Mouse (Mus musculus) limb, embryonic 11.5 days (tissue): ENCODE measurements around the gene 1700021F07Rik. TPM values are rescaled to one million over a fixed set of nuclear protein-coding genes. Genes with fewer than 3 reads are reported as not detected.
A peak's percentile ranks its signal among the peaks of the same experiment; 100 is the strongest.

Experiments used
- ATAC-seq: fragments of 200-750 bp; cut with Nextera tagmentation; 2 replicates; pipeline ENCODE4 v1.8.0; 2017; ENCODE audit warnings: low read depth; ENCODE audit not compliant: insufficient number of reproducible peaks, low FRiP score, low TSS enrichment
- DNase-seq: peaks from one replicate; pipeline ENCODE4 v3.0.0-alpha.2; 2015; ENCODE audit warnings: low spot score
- H3K27ac ChIP-seq: fragments of 300-500 bp; sonication (generic); replicated peaks from 2 replicates; pipeline ENCODE4 v1.5.1; 2014; ENCODE audit warnings: low read depth, mild to moderate bottlenecking, low read length
- H3K27me3 ChIP-seq: fragments of 300-500 bp; sonication (generic); 2 replicates; pipeline ENCODE4 v1.6.1; 2014; ENCODE audit warnings: mild to moderate bottlenecking, low read length, mixed read lengths; ENCODE audit not compliant: control insufficient read depth, insufficient read depth
- H3K36me3 ChIP-seq: fragments of 300-500 bp; sonication (generic); 2 replicates; pipeline ENCODE4 v1.6.1; 2014; ENCODE audit warnings: mild to moderate bottlenecking, low read length, moderate library complexity, mixed read lengths; ENCODE audit not compliant: control insufficient read depth, insufficient read depth
- H3K4me1 ChIP-seq: fragments of 300-500 bp; sonication (generic); 2 replicates; pipeline ENCODE4 v1.6.1; 2014; ENCODE audit warnings: low read length, mixed read lengths; ENCODE audit not compliant: control insufficient read depth, insufficient read depth
- H3K4me2 ChIP-seq: fragments of 300-500 bp; sonication (generic); 2 replicates; pipeline ENCODE4 v1.6.1; 2014; ENCODE audit warnings: low read depth, mild to moderate bottlenecking, moderate library complexity; ENCODE audit not compliant: severe bottlenecking
- H3K4me3 ChIP-seq: fragments of 300-500 bp; sonication (generic); 2 replicates; pipeline ENCODE4 v1.5.1; 2014; ENCODE audit warnings: low read depth, low read length
- H3K9ac ChIP-seq: fragments of 300-500 bp; sonication (generic); 2 replicates; pipeline ENCODE4 v1.6.1; 2014; ENCODE audit warnings: mild to moderate bottlenecking, low read length
- H3K9me3 ChIP-seq: fragments of 300-500 bp; sonication (generic); 2 replicates; pipeline ENCODE4 v1.6.1; 2016; ENCODE audit warnings: low read length; ENCODE audit not compliant: control insufficient read depth
- WGBS: fragments of 180-500 bp; shearing (Covaris S2); extraction: QIAGEN DNeasy Blood & Tissue Kit; methylation state at CpG from one replicate; pipeline ENCODE4 v1.1.7; 2014; 5-methylcytosine and 5-hydroxymethylcytosine counted together
- polyA plus RNA-seq: library from polyadenylated mRNA; unstranded; fragments of >200 nt; fragmentation: Nextera tagmentation; extraction: Ambion mirVana; gene quantifications from 2 replicates; pipeline ENCODE4 v1.2.1, GENCODE M21; 2014

Gene 1700021F07Rik
- polyA plus RNA-seq, 1 experiment from 2014 or later: not detected

- H3K4me3 ChIP-seq: no peak overlapping the region
- ATAC-seq (no peak; the same call in 1 of the 2 replicates), DNase-seq (peak; percentile 39)
- H3K4me1 ChIP-seq: peaks cover 19% of the 10 kb centered on the region
- no peaks in the 10 kb centered on the region for H3K27me3 ChIP-seq
- 0 out of 2 replicates have a peak overlapping the region, but pooled peaks have one; percentile 20 for H3K4me2 ChIP-seq
- no peaks in the 10 kb centered on the region for H3K9me3 ChIP-seq
- 0 out of 2 replicates have a peak overlapping the region, but pooled peaks have one; percentile 8 for H3K27ac ChIP-seq
- WGBS: 37% methylated on average over 15 of the region's 15 CpGs
- H3K9ac ChIP-seq: no peak overlapping the region
- H3K36me3 ChIP-seq: no peaks in the 10 kb centered on the region
These were observed 10.5 kb downstream of the 1700021F07Rik start for GRCm38 (mm10) chr2:173532711-173533462.

- no peaks in the 10 kb centered on the region for H3K36me3 ChIP-seq
- no peak for DNase-seq
- no peak overlapping the region for H3K4me3 ChIP-seq
- no peaks in the 10 kb centered on the region for H3K9me3 ChIP-seq
- H3K4me2 ChIP-seq: no peak overlapping the region
- no peak overlapping the region for H3K27ac ChIP-seq
- 76% methylated on average over 7 of the region's 7 CpGs for WGBS
- no peaks in the 10 kb centered on the region for H3K27me3 ChIP-seq
- H3K9ac ChIP-seq: no peak overlapping the region
- H3K4me1 ChIP-seq: peaks cover 19% of the 10 kb centered on the region
- no peak for ATAC-seq
These were observed 12.2 kb downstream of the 1700021F07Rik start for GRCm38 (mm10) chr2:173534581-173534980.

- ATAC-seq: no peak
- Histone ChIP-seq H3K4me3 (no peak overlapping the region), H3K27me3 (no peaks in the 10 kb centered on the region), H3K4me1 (peaks cover 23% of the 10 kb centered on the region), H3K27ac (no peak overlapping the region), H3K4me2 (no peak overlapping the region), H3K36me3 (no peaks in the 10 kb centered on the region), H3K9me3 (no peaks in the 10 kb centered on the region), H3K9ac (no peak overlapping the region)
- 88% methylated on average over 18 of the region's 18 CpGs for WGBS
- DNase-seq: no peak
These were observed 13.0 kb downstream of the 1700021F07Rik start for GRCm38 (mm10) chr2:173535390-173535789.

GRCm38 (mm10) chr2:173535886-173536285, 13.5 kb downstream of the 1700021F07Rik start:
- DNase-seq (no peak), ATAC-seq (no peak)
- Histone ChIP-seq H3K9me3 (no peaks in the 10 kb centered on the region), H3K9ac (no peak overlapping the region), H3K36me3 (no peaks in the 10 kb centered on the region), H3K4me3 (no peak overlapping the region), H3K27me3 (no peaks in the 10 kb centered on the region), H3K27ac (no peak overlapping the region), H3K4me2 (no peak overlapping the region), H3K4me1 (peaks cover 23% of the 10 kb centered on the region)
- WGBS: 92% methylated on average over 9 of the region's 9 CpGs

GRCm38 (mm10) chr2:173539781-173540180, 17.4 kb downstream of the 1700021F07Rik start:
- ATAC-seq (no peak), DNase-seq (no peak)
- no peaks in the 10 kb centered on the region for H3K27me3 ChIP-seq
- 63% methylated on average over 15 of the region's 15 CpGs for WGBS
- H3K9ac ChIP-seq: no peak overlapping the region
- H3K27ac ChIP-seq: no peak overlapping the region
- no peak overlapping the region for H3K4me2 ChIP-seq
- no peaks in the 10 kb centered on the region for H3K36me3 ChIP-seq
- no peak overlapping the region for H3K4me3 ChIP-seq
- H3K4me1 ChIP-seq: 0 out of 2 replicates have a peak, but pooled peaks cover 4% of the 10 kb centered on the region
- H3K9me3 ChIP-seq: no peaks in the 10 kb centered on the region

GRCm38 (mm10) chr2:173541748-173542147, 19.4 kb downstream of the 1700021F07Rik start:
- ATAC-seq (no peak), DNase-seq (no peak)
- H3K4me1 ChIP-seq: 0 out of 2 replicates have a peak, but pooled peaks cover 4% of the 10 kb centered on the region
- no peaks in the 10 kb centered on the region for H3K36me3 ChIP-seq
- H3K4me2 ChIP-seq: no peak overlapping the region
- no peak overlapping the region for H3K27ac ChIP-seq
- no peaks in the 10 kb centered on the region for H3K9me3 ChIP-seq
- H3K9ac ChIP-seq: no peak overlapping the region
- no peak overlapping the region for H3K4me3 ChIP-seq
- WGBS: 72% methylated on average over 4 of the region's 4 CpGs
- H3K27me3 ChIP-seq: no peaks in the 10 kb centered on the region

- Histone ChIP-seq H3K36me3 (no peaks in the 10 kb centered on the region), H3K9me3 (no peaks in the 10 kb centered on the region), H3K27me3 (no peaks in the 10 kb centered on the region), H3K27ac (no peak overlapping the region), H3K4me3 (no peak overlapping the region), H3K4me2 (no peak overlapping the region), H3K9ac (no peak overlapping the region), H3K4me1 (0 out of 2 replicates have a peak, but pooled peaks cover 4% of the 10 kb centered on the region)
- 86% methylated on average over 4 of the region's 4 CpGs for WGBS
- no peak for DNase-seq
- no peak for ATAC-seq
These were observed 20.3 kb downstream of the 1700021F07Rik start for GRCm38 (mm10) chr2:173542716-173543115.

- WGBS: 45% methylated on average over 15 of the region's 15 CpGs
- Histone ChIP-seq H3K9ac (no peak overlapping the region), H3K27me3 (no peaks in the 10 kb centered on the region), H3K9me3 (no peaks in the 10 kb centered on the region), H3K4me1 (no peaks in the 10 kb centered on the region), H3K4me3 (no peak overlapping the region), H3K36me3 (no peaks in the 10 kb centered on the region), H3K27ac (no peak overlapping the region), H3K4me2 (no peak overlapping the region)
- ATAC-seq: peak; percentile 53; the same call in 1 of the 2 replicates
- peak; percentile 92 for DNase-seq
These were observed 23.8 kb downstream of the 1700021F07Rik start for GRCm38 (mm10) chr2:173545992-173546703.
